Mouse (Mus musculus) spleen, adult 2 months (tissue): ENCODE measurements at regions not wholly inside any gene's neighbourhood (a gene's known extent, or its start where the extent isn't known, plus 50 kb on each side); places are given as distances from the start of the nearest gene placed in this dataset.

Source experiments
- CTCF ChIP-seq: fragments of 200-500 bp; IDR thresholded peaks from 2 replicates; pipeline ENCODE4 v1.5.1; 2011; ENCODE audit warnings: mild to moderate bottlenecking, inconsistent platforms; ENCODE audit not compliant: insufficient read depth, insufficient read length, insufficient replicate concordance; ENCODE audit errors: extremely low read depth
- POLR2A ChIP-seq: fragments of 200-500 bp; IDR thresholded peaks from 2 replicates; pipeline ENCODE4 v1.6.1; 2011; ENCODE audit warnings: low read depth, low read length, inconsistent platforms

DNA sequence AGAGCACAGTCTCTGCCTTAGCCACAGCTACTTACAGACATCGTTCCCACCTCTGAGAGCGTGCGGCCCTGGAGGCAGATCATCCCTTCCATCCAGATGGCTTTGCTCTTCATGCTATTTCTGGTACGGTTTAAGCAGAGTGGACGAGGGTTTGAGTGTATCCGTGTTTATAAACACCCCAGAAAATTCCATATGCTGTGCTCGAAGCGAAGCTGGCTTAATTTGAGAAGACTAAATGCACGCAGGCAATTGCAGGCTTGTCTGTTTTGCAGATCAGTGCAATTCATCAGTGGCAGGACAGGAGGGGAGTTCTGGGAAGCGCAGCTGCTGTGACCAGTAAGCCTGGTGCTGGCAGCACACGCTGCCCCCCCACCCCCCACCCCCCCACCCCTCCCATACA, 72.9 kb upstream of the Dhx15 start:
- TF ChIP-seq POLR2A = no peak
- TF ChIP-seq CTCF = no peak
